Mouse (Mus musculus) spleen, adult 2 months (tissue): Measurements from ENCODE around the gene Gcgr.

Experiments used
- CTCF ChIP-seq: fragments of 200-500 bp; IDR thresholded peaks from 2 replicates; pipeline ENCODE4 v1.5.1; 2011; ENCODE audit warnings: mild to moderate bottlenecking, inconsistent platforms; ENCODE audit not compliant: insufficient read depth, insufficient read length, insufficient replicate concordance; ENCODE audit errors: extremely low read depth
- POLR2A ChIP-seq: fragments of 200-500 bp; IDR thresholded peaks from 2 replicates; pipeline ENCODE4 v1.6.1; 2011; ENCODE audit warnings: low read depth, low read length, inconsistent platforms

GRCm38 (mm10) chr11:120515611-120516010 lies 14.9 kb upstream of the Gcgr start:
- peak; percentile 94 for TF ChIP-seq CTCF
- TF ChIP-seq POLR2A: no peak
